Mouse (Mus musculus) kidney, postnatal 0 days (tissue): Measurements from ENCODE around the gene Prrg2. TPM values are rescaled to one million over a fixed set of nuclear protein-coding genes. Genes with fewer than 3 reads are reported as not detected.
"Not testable (repeated sequence)": the region's sequence is repeated elsewhere in the genome, so short reads cannot be mapped to it uniquely, and the experiment has no call there.

Source experiments
- ATAC-seq: fragments of 200-750 bp; cut with Nextera tagmentation; replicated peaks from 2 replicates; pipeline ENCODE4 v1.8.0; 2017; ENCODE audit warnings: low read depth, moderate number of reproducible peaks, moderate TSS enrichment, moderate library complexity; ENCODE audit not compliant: low FRiP score
- DNase-seq: peaks from one replicate; pipeline ENCODE4 v3.0.0-alpha.2; 2016; ENCODE audit warnings: low spot score
- H3K27ac ChIP-seq: fragments of 300-500 bp; sonication (generic); 2 replicates; pipeline ENCODE4 v1.5.1; 2014; ENCODE audit warnings: mild to moderate bottlenecking
- H3K27me3 ChIP-seq: fragments of 300-500 bp; sonication (generic); 2 replicates; pipeline ENCODE4 v1.6.1; 2014; ENCODE audit warnings: low read length, mixed read lengths; ENCODE audit not compliant: insufficient read depth
- H3K36me3 ChIP-seq: fragments of 300-500 bp; sonication (generic); 2 replicates; pipeline ENCODE4 v1.6.1; 2014; ENCODE audit warnings: low read length, mixed read lengths; ENCODE audit not compliant: insufficient read depth
- H3K4me1 ChIP-seq: fragments of 300-500 bp; sonication (generic); replicated peaks from 2 replicates; pipeline ENCODE4 v1.6.1; 2014; ENCODE audit warnings: antibody characterized with exemption, low read length, mixed read lengths; ENCODE audit not compliant: insufficient read depth
- H3K4me2 ChIP-seq: fragments of 300-500 bp; sonication (generic); 2 replicates; pipeline ENCODE4 v1.6.1; 2014; ENCODE audit warnings: mild to moderate bottlenecking, low read length, moderate library complexity, mixed read lengths
- H3K4me3 ChIP-seq: fragments of 300-500 bp; sonication (generic); replicated peaks from 2 replicates; pipeline ENCODE4 v1.5.1; 2014; ENCODE audit warnings: low read depth, low read length
- H3K9ac ChIP-seq: fragments of 300-500 bp; sonication (generic); 2 replicates; pipeline ENCODE4 v1.6.1; 2014; ENCODE audit warnings: low read depth, low read length
- H3K9me3 ChIP-seq: fragments of 300-500 bp; sonication (generic); replicated peaks from 2 replicates; pipeline ENCODE4 v1.6.1; 2016; ENCODE audit warnings: low read length, inconsistent platforms, mixed read lengths
- CTCF ChIP-seq: IDR thresholded peaks from 2 replicates; pipeline ENCODE4 v1.5.1; 2016; ENCODE audit warnings: antibody characterized with exemption, low read depth, mild to moderate bottlenecking, moderate library complexity
- WGBS: fragments of 180-500 bp; shearing (Covaris S2); extraction: QIAGEN DNeasy Blood & Tissue Kit; methylation state at CpG from one replicate; pipeline ENCODE4 v1.1.7; 2014; 5-methylcytosine and 5-hydroxymethylcytosine counted together
- polyA plus RNA-seq: library from polyadenylated mRNA; unstranded; fragments of >200 nt; fragmentation: Nextera tagmentation; extraction: Ambion mirVana; gene quantifications from 2 replicates; pipeline ENCODE4 v1.2.1, GENCODE M21; 2015

Gene Prrg2
- polyA plus RNA-seq: 44.3 and 45.1 TPM in 2 replicates

- WGBS: under 1% methylated on average over 31 of the region's 31 CpGs
- DNase-seq (peak; percentile 99), ATAC-seq (peak; percentile 84)
- H3K27ac ChIP-seq: peak within 1 kb of the TSS; percentile 98
- peak within 1 kb of the TSS; percentile 68 for H3K4me2 ChIP-seq
- peak; percentile 35; the same call in 1 of the 2 replicates for TF ChIP-seq CTCF
- peaks cover 4% of the 10 kb centered on the region; the same call in 1 of the 2 replicates for H3K4me1 ChIP-seq
- peak within 1 kb of the TSS; percentile 77 for H3K4me3 ChIP-seq
- no peaks in the 10 kb centered on the region for H3K36me3 ChIP-seq
- peak within 1 kb of the TSS; percentile 76 for H3K9ac ChIP-seq
- H3K27me3 ChIP-seq: no peaks in the 10 kb centered on the region
- H3K9me3 ChIP-seq: no peaks in the 10 kb centered on the region
Measured at GRCm38 (mm10) chr7:45062239-45062835, at the start of gene Prrg2, which contains the start of gene Nosip. TSS of gene Prrg2 (minus strand) at chr7:45062677. TSS of gene Nosip (plus strand) at chr7:45062429.

GRCm38 (mm10) chr7:45111940-45112339 lies 49.5 kb upstream of the Prrg2 start:
- H3K27me3 ChIP-seq: no peaks in the 10 kb centered on the region
- ATAC-seq (no peak), DNase-seq (no peak)
- no peaks in the 10 kb centered on the region for H3K36me3 ChIP-seq
- H3K4me1 ChIP-seq: no peaks in the 10 kb centered on the region
- no peaks in the 10 kb centered on the region for H3K9me3 ChIP-seq
- no peak for TF ChIP-seq CTCF
- no peak overlapping the region for H3K9ac ChIP-seq
- H3K27ac ChIP-seq: no peak overlapping the region
- H3K4me3 ChIP-seq: no peak overlapping the region
- no peak overlapping the region for H3K4me2 ChIP-seq
- 62% methylated on average over 2 of the region's 2 CpGs for WGBS

GRCm38 (mm10) chr7:45110089-45110488 lies 47.6 kb upstream of the Prrg2 start:
- not testable (repeated sequence) for H3K9me3 ChIP-seq, ATAC-seq, H3K27me3 ChIP-seq, H3K4me1 ChIP-seq, H3K27ac ChIP-seq, H3K36me3 ChIP-seq, H3K4me3 ChIP-seq, DNase-seq, H3K4me2 ChIP-seq, H3K9ac ChIP-seq
- 78% methylated on average over 4 of the region's 4 CpGs for WGBS

- peaks cover 19% of the 10 kb centered on the region for H3K4me1 ChIP-seq
- no peak for TF ChIP-seq CTCF
- no peaks in the 10 kb centered on the region for H3K27me3 ChIP-seq
- H3K36me3 ChIP-seq: no peaks in the 10 kb centered on the region
- H3K4me3 ChIP-seq: no peak overlapping the region
- H3K27ac ChIP-seq: no peak overlapping the region
- H3K9ac ChIP-seq: no peak overlapping the region
- no peaks in the 10 kb centered on the region for H3K9me3 ChIP-seq
- ATAC-seq (no peak), DNase-seq (no peak)
- 64% methylated on average over 5 of the region's 5 CpGs for WGBS
- H3K4me2 ChIP-seq: no peak overlapping the region
Measured at GRCm38 (mm10) chr7:45107052-45107645, 44.7 kb upstream of the Prrg2 start.

GRCm38 (mm10) chr7:45106441-45106840 lies 44.0 kb upstream of the Prrg2 start:
- WGBS: 72% methylated on average over 6 of the region's 6 CpGs

GRCm38 (mm10) chr7:45105491-45105890 lies 43.0 kb upstream of the Prrg2 start:
- Histone ChIP-seq H3K9ac (no peak overlapping the region), H3K4me2 (no peak overlapping the region), H3K4me3 (no peak overlapping the region), H3K9me3 (no peaks in the 10 kb centered on the region), H3K36me3 (no peaks in the 10 kb centered on the region), H3K27me3 (no peaks in the 10 kb centered on the region), H3K4me1 (peaks cover 23% of the 10 kb centered on the region), H3K27ac (no peak overlapping the region)
- DNase-seq (no peak), ATAC-seq (no peak)
- WGBS: 53% methylated on average over 8 of the region's 8 CpGs
- no peak for TF ChIP-seq CTCF

More at GRCm38 (mm10) chr7:45106441-45106840, 44.0 kb upstream of the Prrg2 start:
- TF ChIP-seq CTCF: no peak
- H3K4me3 ChIP-seq: no peak overlapping the region
- H3K27me3 ChIP-seq: no peaks in the 10 kb centered on the region
- no peaks in the 10 kb centered on the region for H3K36me3 ChIP-seq
- H3K4me1 ChIP-seq: peaks cover 23% of the 10 kb centered on the region
- no peak overlapping the region for H3K27ac ChIP-seq
- no peak overlapping the region for H3K9ac ChIP-seq
- DNase-seq (no peak), ATAC-seq (no peak)
- no peaks in the 10 kb centered on the region for H3K9me3 ChIP-seq
- no peak overlapping the region for H3K4me2 ChIP-seq
